Mouse (Mus musculus): ENCODE results near the gene Cpd. TPM values are rescaled to one million over a fixed set of nuclear protein-coding genes. Genes with fewer than 3 reads are reported as not detected.

Gene Cpd
- total and polyA plus RNA-seq, 3 experiments: 11.2 to 28.5 (median 27.7) TPM

- Histone ChIP-seq H3K79me2 (replicated peaks; ENCODE audit: control insufficient read depth, extremely low read depth, insufficient read depth, poor library complexity, severe bottlenecking) (no peaks in the 10 kb centered on the region; the same call in 1 of the 2 replicates), H3K27me3 (replicated peaks) (no peaks in the 10 kb centered on the region), H3K4me2 (ENCODE audit: insufficient read depth, low read depth, poor library complexity, severe bottlenecking) (no peak overlapping the region), H3K27ac (ENCODE audit: insufficient read depth, low read depth) (no peak overlapping the region), H3K36me3 (replicated peaks in 1 of 2; ENCODE audit: control insufficient read depth in 1 of 2, insufficient read depth in 1 of 2, low read length in 1 of 2) (peaks cover 2 to 30% of the 10 kb centered on the region in 2 experiments), H3K9me3 (replicated peaks; ENCODE audit: low read length) (no peaks in the 10 kb centered on the region), H3K9ac (ENCODE audit: insufficient read depth, low read depth) (no peak overlapping the region), H3K4me3 (replicated peaks in 1 of 3; ENCODE audit: low read depth in 2 of 3, low read length in 2 of 3, poor library complexity in 1 of 3) (no peak overlapping the region), H3K4me1 (ENCODE audit: control insufficient read depth in 1 of 2, insufficient read depth in 2 of 2) (peaks cover 0 to 1% of the 10 kb centered on the region in 2 experiments; a peak in 1 of 4 replicates)
- no peak for TF ChIP-seq ZC3H11A (IDR thresholded peaks at IDR 0.05; ENCODE audit: low read depth, low read length)
- no peak for TF ChIP-seq ZMIZ1 (IDR thresholded peaks at IDR 0.05; ENCODE audit: low read depth, low read length)
- no peak for TF ChIP-seq MEF2A (IDR thresholded peaks at IDR 0.05; ENCODE audit: borderline replicate concordance, low read depth, low read length)
- no peak for TF ChIP-seq HCFC1 (IDR thresholded peaks at IDR 0.05; ENCODE audit: low read depth, low read length)
- TF ChIP-seq GABPA (IDR thresholded peaks at IDR 0.05; ENCODE audit: insufficient replicate concordance, low read depth, low read length): no peak
- TF ChIP-seq MAX (IDR thresholded peaks at IDR 0.05; ENCODE audit: low read length): no peak
- no peak for TF ChIP-seq MXI1 (IDR thresholded peaks at IDR 0.05; ENCODE audit: low read depth, low read length)
- no peak for TF ChIP-seq MAFK (IDR thresholded peaks at IDR 0.05; ENCODE audit: insufficient replicate concordance, low read length)
- no peak for TF ChIP-seq E2F4 (IDR thresholded peaks at IDR 0.05; ENCODE audit: insufficient replicate concordance, low read depth, low read length)
- TF ChIP-seq CHD1 (IDR thresholded peaks at IDR 0.05; ENCODE audit: low read depth, low read length): no peak
- TF ChIP-seq NRF1 (IDR thresholded peaks at IDR 0.05; ENCODE audit: low read depth, low read length): no peak
- no peak for TF ChIP-seq USF1 (IDR thresholded peaks at IDR 0.05; ENCODE audit: low read depth, low read length)
- no peak for TF ChIP-seq POLR2AphosphoS2 (IDR thresholded peaks at IDR 0.05; ENCODE audit: low read depth, low read length)
- TF ChIP-seq SMC3 (IDR thresholded peaks at IDR 0.05; ENCODE audit: low read depth, low read length): no peak
- no peak for TF ChIP-seq JUN (IDR thresholded peaks at IDR 0.05; ENCODE audit: insufficient read depth, low read depth, low read length)
- no peak for TF ChIP-seq PAX5 (IDR thresholded peaks at IDR 0.05; ENCODE audit: low read length)
- TF ChIP-seq USF2 (conservative IDR thresholded peaks at IDR 0.05; ENCODE audit: low read depth, low read length): no peak
- dilution Hi-C loops (cut with MboI; ENCODE audit: extremely low pct_ligation_motif_present, extremely low pct_unique_long_range_greater_than_20kb, low sequenced_read_pairs) (no loop called here), in situ Hi-C loops (cut with MboI; ENCODE audit: low pct_ligation_motif_present, low pct_unique_long_range_greater_than_20kb, low sequenced_read_pairs) (no loop called here)
- DNase-seq (ENCODE audit: extremely low read depth): no peak
Measured at GRCm38 (mm10) chr11:76838573-76838972, 8.2 kb downstream of the Cpd start.

DNA sequence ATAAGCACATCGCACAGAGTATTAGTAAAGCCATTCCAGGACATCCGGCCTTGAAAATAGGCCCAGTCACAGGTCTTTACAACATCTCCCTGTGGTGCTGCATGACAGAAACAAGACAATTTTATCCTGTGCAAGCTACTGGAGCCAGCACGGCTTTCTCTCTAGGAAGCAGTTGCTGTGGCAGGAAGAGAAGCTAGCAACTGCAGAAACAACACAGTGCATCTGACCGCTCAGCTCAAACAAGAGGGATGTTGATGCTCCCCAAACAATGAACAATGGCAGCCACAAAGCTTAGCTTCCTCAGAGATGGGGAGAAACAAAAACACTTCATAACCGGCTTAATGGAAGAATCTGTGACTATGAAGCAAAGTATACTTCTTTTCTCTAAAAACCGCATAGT lies 10.5 kb downstream of the Cpd start:
- no peak overlapping the region for H3K27ac ChIP-seq (ENCODE audit: insufficient read depth, low read depth)
- H3K4me3 ChIP-seq (replicated peaks in 1 of 3; ENCODE audit: low read depth in 2 of 3, low read length in 2 of 3, poor library complexity in 1 of 3): no peak overlapping the region
- no peaks in the 10 kb centered on the region for H3K79me2 ChIP-seq (replicated peaks; ENCODE audit: control insufficient read depth, extremely low read depth, insufficient read depth, poor library complexity, severe bottlenecking)
- no peaks in the 10 kb centered on the region for H3K4me1 ChIP-seq (ENCODE audit: control insufficient read depth in 1 of 2, insufficient read depth in 2 of 2)
- H3K9ac ChIP-seq (ENCODE audit: insufficient read depth, low read depth): no peak overlapping the region
- no peak for DNase-seq (ENCODE audit: extremely low read depth)
- peaks cover 2 to 30% of the 10 kb centered on the region in 2 experiments for H3K36me3 ChIP-seq (replicated peaks in 1 of 2; ENCODE audit: control insufficient read depth in 1 of 2, insufficient read depth in 1 of 2, low read length in 1 of 2)
- in situ Hi-C loops (cut with MboI; ENCODE audit: low pct_ligation_motif_present, low pct_unique_long_range_greater_than_20kb, low sequenced_read_pairs): no loop called here
- H3K4me2 ChIP-seq (ENCODE audit: insufficient read depth, low read depth, poor library complexity, severe bottlenecking): no peak overlapping the region
- H3K27me3 ChIP-seq (replicated peaks): no peaks in the 10 kb centered on the region
- no peak for TF ChIP-seq USF2 (conservative IDR thresholded peaks at IDR 0.05; ENCODE audit: low read depth, low read length)
- no peak for TF ChIP-seq MAX (IDR thresholded peaks at IDR 0.05; ENCODE audit: low read length)
- TF ChIP-seq ZNF384 (IDR thresholded peaks at IDR 0.05; ENCODE audit: low read depth, low read length): no peak
- no peak for TF ChIP-seq SMC3 (IDR thresholded peaks at IDR 0.05; ENCODE audit: low read depth, low read length)
- no peak for TF ChIP-seq NELFE (IDR thresholded peaks at IDR 0.05; ENCODE audit: low read depth, low read length)
- no peak for TF ChIP-seq SIN3A (IDR thresholded peaks at IDR 0.05; ENCODE audit: low read length)
- no peak for TF ChIP-seq TBP (conservative IDR thresholded peaks at IDR 0.05; ENCODE audit: low read depth, low read length)
- no peak for TF ChIP-seq ZC3H11A (IDR thresholded peaks at IDR 0.05; ENCODE audit: low read depth, low read length)
- no peak for TF ChIP-seq MEF2A (IDR thresholded peaks at IDR 0.05; ENCODE audit: borderline replicate concordance, low read depth, low read length)
- no peak for TF ChIP-seq EP300 (IDR thresholded peaks at IDR 0.05; ENCODE audit: low read length)
- dilution Hi-C loops (cut with MboI; ENCODE audit: extremely low pct_ligation_motif_present, extremely low pct_unique_long_range_greater_than_20kb, low sequenced_read_pairs): no loop called here
- no peaks in the 10 kb centered on the region for H3K9me3 ChIP-seq (replicated peaks; ENCODE audit: low read length)

Measured in CH12.LX (cell line).